Mouse (Mus musculus): ENCODE data around the gene Olfr169.
"Not testable (repeated sequence)": the region's sequence is repeated elsewhere in the genome, so short reads cannot be mapped to it uniquely, and the experiment has no call there.

DNA sequence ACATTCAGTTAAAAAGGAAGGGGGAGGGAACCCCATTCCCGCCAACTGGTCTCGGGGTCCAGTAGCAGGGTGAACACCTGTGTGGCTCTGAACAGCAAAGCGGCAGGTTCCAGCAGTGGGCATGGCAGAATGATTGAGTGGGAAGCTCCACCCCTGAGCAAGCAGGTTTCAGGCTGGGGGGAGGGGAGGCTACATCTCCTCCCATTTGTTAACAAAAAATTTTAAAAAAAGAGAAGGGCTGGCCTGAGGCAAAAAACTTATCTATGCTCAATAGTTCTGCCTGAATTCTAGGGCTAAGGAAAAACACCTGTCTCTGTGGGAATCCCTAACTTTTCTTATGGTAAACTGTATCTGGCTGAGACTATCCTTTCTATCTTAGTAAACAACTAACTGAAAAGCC lies 19.4 kb downstream of the Olfr169 start:
- not testable (repeated sequence) for TF ChIP-seq CTCF (IDR thresholded peaks at IDR 0.05; ENCODE audit: low read depth, low read length); EP300 (IDR thresholded peaks at IDR 0.05; ENCODE audit: insufficient read depth, low read depth, low read length); POLR2A (IDR thresholded peaks at IDR 0.05; ENCODE audit: insufficient read depth, low read length)
